Comparison of ENCODE assay signal across 23 mouse cellular contexts in genomic region chr11:48797287-48797686, GRCm38 (mm10). TPM values are rescaled to one million over a fixed set of nuclear protein-coding genes. Genes with fewer than 3 reads are reported as not detected.
A peak's percentile ranks its signal among the peaks of the same experiment; 100 is the strongest.
DNase-seq lines count a peak whose midpoint lies in the region; ATAC-seq and TF ChIP-seq lines count a peak whose summit lies in the region.
"Had no signal": no experiment of that assay in that cellular context is flagged by ENCODE, and none has a peak within 500 bp of the region (broad histone marks: within the 10 kb centered on the region; RNA-seq: fewer than 3 reads in every experiment).

No protein-coding gene starts in this region.

- no peak for ATAC-seq in hindbrain, embryonic 15.5 days (ENCODE audit: low FRiP score, low read depth)
- ATAC-seq in hindbrain, embryonic 16.5 days: no peak
- no peak for ATAC-seq in liver, embryonic 12.5 days
- ATAC-seq: activated CD4-positive, CD25-positive, alpha-beta regulatory T cell, adult 4 months; forebrain, postnatal 0 days; midbrain, embryonic 16.5 days had no signal

- no peak overlapping the region for H3K4me2 ChIP-seq in hindbrain, embryonic 15.5 days
- H3K4me2 ChIP-seq in hindbrain, embryonic 16.5 days (ENCODE audit: low read length): no peak overlapping the region
- H3K4me2 ChIP-seq in liver, embryonic 12.5 days: peak overlapping the region; percentile 95
- H3K4me2 ChIP-seq: hindbrain, embryonic 13.5 days; stomach, embryonic 15.5 days had no signal

- no peak overlapping the region for H3K27ac ChIP-seq in cerebellum, adult 2 months (ENCODE audit: insufficient read depth, low read length)
- no peak overlapping the region for H3K27ac ChIP-seq in hindbrain, embryonic 15.5 days (replicated peaks)
- H3K27ac ChIP-seq in hindbrain, embryonic 16.5 days (ENCODE audit: low read depth, low read length): no peak overlapping the region
- peak overlapping the region; percentile 45 for H3K27ac ChIP-seq in liver, embryonic 12.5 days
- H3K27ac ChIP-seq: embryonic facial prominence, embryonic 15.5 days; hindbrain, embryonic 13.5 days; limb, embryonic 10.5 days; midbrain, embryonic 10.5 days; stomach, embryonic 15.5 days had no signal

- peaks cover 5% of the 10 kb centered on the region; the same call in 1 of the 2 replicates for H3K36me3 ChIP-seq in hindbrain, embryonic 15.5 days
- H3K36me3 ChIP-seq in hindbrain, embryonic 16.5 days (ENCODE audit: control insufficient read depth, insufficient read depth, low read length): peaks cover 4% of the 10 kb centered on the region
- H3K36me3 ChIP-seq in liver, embryonic 12.5 days: peaks cover 14% of the 10 kb centered on the region

- no peaks in the 10 kb centered on the region for H3K27me3 ChIP-seq in cerebellum, adult 2 months (ENCODE audit: control insufficient read depth, insufficient read depth, low read length)
- no peaks in the 10 kb centered on the region for H3K27me3 ChIP-seq in hindbrain, embryonic 15.5 days
- H3K27me3 ChIP-seq in hindbrain, embryonic 16.5 days (replicated peaks; ENCODE audit: control insufficient read depth, insufficient read depth, low read length): no peaks in the 10 kb centered on the region
- no peaks in the 10 kb centered on the region for H3K27me3 ChIP-seq in liver, embryonic 12.5 days (replicated peaks)
- H3K27me3 ChIP-seq: embryonic facial prominence, embryonic 15.5 days; hindbrain, embryonic 13.5 days; stomach, embryonic 15.5 days had no signal

- no peak overlapping the region for H3K4me3 ChIP-seq in cerebellum, adult 2 months (replicated peaks; ENCODE audit: insufficient read depth, low read depth, low read length)
- no peak overlapping the region for H3K4me3 ChIP-seq in hindbrain, embryonic 15.5 days
- H3K4me3 ChIP-seq in hindbrain, embryonic 16.5 days (ENCODE audit: low read length): no peak overlapping the region
- H3K4me3 ChIP-seq in liver, embryonic 12.5 days: peak overlapping the region; percentile 88
- H3K4me3 ChIP-seq: embryonic facial prominence, embryonic 15.5 days; hindbrain, embryonic 13.5 days; limb, embryonic 10.5 days; stomach, embryonic 15.5 days had no signal

- TF ChIP-seq POLR2A in cerebellum, adult 2 months (IDR thresholded peaks at IDR 0.05; ENCODE audit: borderline replicate concordance, insufficient read depth, low read length): no peak

- H3K9ac ChIP-seq in hindbrain, embryonic 15.5 days: peak overlapping the region; percentile 16; the same call in 1 of the 2 replicates
- no peak overlapping the region; the same call in 1 of the 2 replicates for H3K9ac ChIP-seq in hindbrain, embryonic 16.5 days (ENCODE audit: low read depth, low read length)
- peak overlapping the region; percentile 93 for H3K9ac ChIP-seq in liver, embryonic 12.5 days
- H3K9ac ChIP-seq: embryonic facial prominence, embryonic 15.5 days; forebrain, postnatal 0 days; stomach, embryonic 15.5 days had no signal

- 92% methylated on average over 5 of the region's 5 CpGs for WGBS in cerebellum, adult 2 months
- whole genome bisulfite sequencing in hindbrain, embryonic 15.5 days: 95% methylated on average over 5 of the region's 5 CpGs
- WGBS in hindbrain, embryonic 16.5 days: 91% methylated on average over 5 of the region's 5 CpGs
- 36% methylated on average over 5 of the region's 5 CpGs for WGBS in liver, embryonic 12.5 days (ENCODE audit: insufficient replicate concordance)

- no peak for TF ChIP-seq CTCF in cerebellum, adult 2 months (IDR thresholded peaks at IDR 0.05; ENCODE audit: borderline replicate concordance, insufficient read depth, low read depth, low read length)

- peak; percentile 8 for DNase-seq in cerebellum, adult 9-11 months
- no peak for DNase-seq in cerebellum, adult 2 months
- DNase-seq in gastrocnemius, postnatal 4 days (ENCODE audit: low spot score in 2 of 2): no peak
- DNase-seq in thymus, adult 18-20 months: no peak
- DNase-seq: adrenal gland, adult 8-10 months; cerebellum, adult 8-10 months; forebrain, postnatal 0 days; gastrocnemius, postnatal 25 days; kidney, adult 9 months; kidney, postnatal 14 days; lung, postnatal 10 days; right cerebral cortex, adult 18-20 months; thymus, postnatal 36 days had no signal

- peaks cover 10% of the 10 kb centered on the region; the same call in 1 of the 2 replicates for H3K4me1 ChIP-seq in cerebellum, adult 2 months (ENCODE audit: control insufficient read depth, insufficient read depth, low read length)
- H3K4me1 ChIP-seq in hindbrain, embryonic 15.5 days (replicated peaks): peaks cover 31% of the 10 kb centered on the region
- peaks cover 26% of the 10 kb centered on the region for H3K4me1 ChIP-seq in hindbrain, embryonic 16.5 days (ENCODE audit: control insufficient read depth, insufficient read depth, low read depth, low read length)
- H3K4me1 ChIP-seq in liver, embryonic 12.5 days: peaks cover 43% of the 10 kb centered on the region

- H3K9me3 ChIP-seq in hindbrain, embryonic 15.5 days: no peaks in the 10 kb centered on the region
- no peaks in the 10 kb centered on the region for H3K9me3 ChIP-seq in hindbrain, embryonic 16.5 days (ENCODE audit: control insufficient read depth, low read length)
- H3K9me3 ChIP-seq in liver, embryonic 12.5 days (replicated peaks): no peaks in the 10 kb centered on the region
- H3K9me3 ChIP-seq: embryonic facial prominence, embryonic 15.5 days; hindbrain, embryonic 13.5 days; limb, embryonic 10.5 days; midbrain, embryonic 10.5 days; stomach, embryonic 15.5 days had no signal

RNA-seq across cellular contexts. Expression of gene Rack1, which starts 2.8 kb away (rescaled TPM):
- 426 and 432 TPM in 2 replicates for polyA plus RNA-seq in cerebellum, adult 2 months (2012; rRNA removed)
- 361 and 362 TPM in 2 replicates for polyA plus RNA-seq in hindbrain, embryonic 15.5 days (2015; fragmentation: Nextera tagmentation; extraction: Ambion mirVana)
- polyA plus RNA-seq in hindbrain, embryonic 16.5 days (2015; fragmentation: Nextera tagmentation; extraction: Ambion mirVana): 343 and 349 TPM in 2 replicates
- polyA plus RNA-seq in liver, embryonic 12.5 days (2016; fragmentation: Nextera tagmentation; extraction: Ambion mirVana): 735 and 768 TPM in 2 replicates
- 100 to 1,000 TPM; 692 to 818 TPM for total RNA-seq in gastrocnemius, postnatal 4 days (2021)

RNA-seq across cellular contexts. Expression of gene Trim41, which starts 19.9 kb away (rescaled TPM):
- 42.3 and 45.0 TPM in 2 replicates for polyA plus RNA-seq in cerebellum, adult 2 months (2012; rRNA removed)
- 6.8 and 7.4 TPM in 2 replicates for polyA plus RNA-seq in hindbrain, embryonic 15.5 days (2015; fragmentation: Nextera tagmentation; extraction: Ambion mirVana)
- polyA plus RNA-seq in hindbrain, embryonic 16.5 days (2015; fragmentation: Nextera tagmentation; extraction: Ambion mirVana): 6.5 and 7.1 TPM in 2 replicates
- 2.1 and 2.3 TPM in 2 replicates for polyA plus RNA-seq in liver, embryonic 12.5 days (2016; fragmentation: Nextera tagmentation; extraction: Ambion mirVana)
- total RNA-seq in gastrocnemius, postnatal 4 days (2021): 10 to 100 TPM; 26.4 to 30.1 TPM

RNA-seq across cellular contexts. Expression of gene Trim7, which starts 28.7 kb away (rescaled TPM):
- polyA plus RNA-seq in cerebellum, adult 2 months (2012; rRNA removed): 4.2 and 4.7 TPM in 2 replicates
- 3.1 and 3.7 TPM in 2 replicates for polyA plus RNA-seq in hindbrain, embryonic 15.5 days (2015; fragmentation: Nextera tagmentation; extraction: Ambion mirVana)
- 1.7 and 2.7 TPM in 2 replicates for polyA plus RNA-seq in hindbrain, embryonic 16.5 days (2015; fragmentation: Nextera tagmentation; extraction: Ambion mirVana)
- not detected in 2 replicates for polyA plus RNA-seq in liver, embryonic 12.5 days (2016; fragmentation: Nextera tagmentation; extraction: Ambion mirVana)
- 10 to 100 TPM; 46.3 to 63.6 TPM for total RNA-seq in gastrocnemius, postnatal 4 days (2021)

RNA-seq across cellular contexts. Expression of gene Gm12184, which starts 29.2 kb away (rescaled TPM):
- polyA plus RNA-seq in cerebellum, adult 2 months (2012; rRNA removed): 30.1 and 34.0 TPM in 2 replicates
- polyA plus RNA-seq in hindbrain, embryonic 15.5 days (2015; fragmentation: Nextera tagmentation; extraction: Ambion mirVana): 3.8 and 4.7 TPM in 2 replicates
- polyA plus RNA-seq in hindbrain, embryonic 16.5 days (2015; fragmentation: Nextera tagmentation; extraction: Ambion mirVana): 1.1 and 2.3 TPM in 2 replicates
- 4.1 and 5.0 TPM in 2 replicates for polyA plus RNA-seq in liver, embryonic 12.5 days (2016; fragmentation: Nextera tagmentation; extraction: Ambion mirVana)
- total RNA-seq in gastrocnemius, postnatal 4 days (2021): 1 to 10 TPM; 1.9 to 4.9 TPM
